Mouse (Mus musculus): ENCODE measurements at regions not wholly inside any gene's neighbourhood (a gene's known extent, or its start where the extent isn't known, plus 50 kb on each side); places are given as distances from the start of the nearest gene placed in this dataset.

DNA sequence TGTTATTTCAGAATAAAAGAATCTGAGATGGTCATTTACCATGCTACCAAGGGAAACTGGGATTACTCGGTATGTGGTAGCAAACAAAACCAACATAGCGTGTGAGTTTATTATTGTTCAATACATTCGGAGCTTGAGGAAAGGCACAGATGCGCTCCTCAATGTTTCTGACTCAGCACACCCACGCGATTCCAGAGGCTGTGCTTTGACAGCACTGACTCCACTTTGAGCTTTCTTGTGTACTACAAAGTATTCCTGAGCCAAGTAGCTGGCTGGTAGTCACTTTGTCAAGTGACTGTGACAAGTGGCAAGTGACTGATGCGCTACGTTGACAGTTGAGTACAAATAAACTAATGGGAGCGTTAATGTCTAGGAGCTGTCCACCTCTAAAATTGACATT is 235.8 kb downstream of the Foxo1 start:
- Histone ChIP-seq H3K27ac (ENCODE audit: insufficient read depth, low read length) (no peak overlapping the region), H3K4me1 (ENCODE audit: control insufficient read depth, insufficient read depth, low read length) (no peaks in the 10 kb centered on the region), H3K27me3 (ENCODE audit: control insufficient read depth, insufficient read depth, low read length) (no peaks in the 10 kb centered on the region), H3K4me3 (replicated peaks; ENCODE audit: insufficient read depth, low read depth, low read length) (no peak overlapping the region)
- 85% methylated on average over 9 of the region's 9 CpGs for WGBS
- DNase-seq = no peak
- TF ChIP-seq CTCF (IDR thresholded peaks at IDR 0.05; ENCODE audit: borderline replicate concordance, insufficient read depth, low read depth, low read length) (no peak), POLR2A (IDR thresholded peaks at IDR 0.05; ENCODE audit: borderline replicate concordance, insufficient read depth, low read length) (no peak)

GRCm38 (mm10) chr3:52502223-52502622 is 234.1 kb downstream of the Foxo1 start:
- no peak for DNase-seq
- TF ChIP-seq POLR2A (IDR thresholded peaks at IDR 0.05; ENCODE audit: borderline replicate concordance, insufficient read depth, low read length) (no peak), CTCF (IDR thresholded peaks at IDR 0.05; ENCODE audit: borderline replicate concordance, insufficient read depth, low read depth, low read length) (no peak)
- Histone ChIP-seq H3K27me3 (ENCODE audit: control insufficient read depth, insufficient read depth, low read length) (no peaks in the 10 kb centered on the region), H3K4me3 (replicated peaks; ENCODE audit: insufficient read depth, low read depth, low read length) (no peak overlapping the region), H3K4me1 (ENCODE audit: control insufficient read depth, insufficient read depth, low read length) (no peaks in the 10 kb centered on the region), H3K27ac (ENCODE audit: insufficient read depth, low read length) (no peak overlapping the region)
- WGBS = 74% methylated on average over 7 of the region's 7 CpGs

DNA sequence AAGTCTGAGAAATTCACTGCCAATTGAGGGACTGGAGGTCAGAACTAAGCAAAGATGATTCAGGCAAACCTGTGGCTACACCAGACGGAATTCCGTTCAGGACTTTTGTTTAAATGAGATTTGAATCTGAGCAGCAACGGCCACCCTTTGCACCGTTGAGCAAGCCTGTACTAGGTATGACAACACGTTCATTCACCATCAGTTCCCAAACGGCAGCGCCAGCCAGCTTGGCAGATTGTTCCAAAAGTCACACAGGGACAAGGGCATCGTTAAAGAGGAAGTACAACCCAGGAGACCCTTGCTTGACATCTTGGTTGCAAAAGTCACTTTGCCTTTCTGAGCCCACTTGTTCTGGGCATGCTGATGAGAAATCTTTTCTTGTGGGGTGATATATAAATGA is 233.5 kb downstream of the Foxo1 start:
- TF ChIP-seq CTCF (IDR thresholded peaks at IDR 0.05; ENCODE audit: borderline replicate concordance, insufficient read depth, low read depth, low read length) (no peak), POLR2A (IDR thresholded peaks at IDR 0.05; ENCODE audit: borderline replicate concordance, insufficient read depth, low read length) (no peak)
- Histone ChIP-seq H3K4me3 (replicated peaks; ENCODE audit: insufficient read depth, low read depth, low read length) (no peak overlapping the region), H3K27me3 (ENCODE audit: control insufficient read depth, insufficient read depth, low read length) (no peaks in the 10 kb centered on the region), H3K27ac (ENCODE audit: insufficient read depth, low read length) (no peak overlapping the region), H3K4me1 (ENCODE audit: control insufficient read depth, insufficient read depth, low read length) (no peaks in the 10 kb centered on the region)
- no peak for DNase-seq
- 53% methylated on average over 8 of the region's 8 CpGs for WGBS

DNA sequence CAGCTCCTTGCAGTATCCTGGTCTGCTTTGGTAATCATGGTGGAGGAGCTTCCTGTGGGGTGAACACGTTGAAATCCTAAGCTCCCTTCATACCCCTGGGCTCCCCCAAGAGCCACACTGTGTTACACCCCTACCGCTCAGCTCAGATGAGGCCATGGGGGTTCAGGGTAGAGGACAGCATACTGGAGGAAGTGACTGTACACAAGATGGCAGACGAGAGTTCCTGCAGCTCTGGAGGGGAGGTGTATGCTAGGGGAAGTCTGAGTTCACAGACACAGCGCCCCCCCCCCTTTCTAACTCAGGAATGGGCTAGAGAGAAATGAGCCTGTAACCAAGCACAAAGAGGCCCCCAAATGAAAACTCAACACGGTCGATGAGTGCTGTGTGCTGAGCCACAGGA is 231.9 kb downstream of the Foxo1 start:
- TF ChIP-seq CTCF (IDR thresholded peaks at IDR 0.05; ENCODE audit: borderline replicate concordance, insufficient read depth, low read depth, low read length) = no peak
- no peak for TF ChIP-seq POLR2A (IDR thresholded peaks at IDR 0.05; ENCODE audit: borderline replicate concordance, insufficient read depth, low read length)
- no peaks in the 10 kb centered on the region for H3K27me3 ChIP-seq (ENCODE audit: control insufficient read depth, insufficient read depth, low read length)
- WGBS = 82% methylated on average over 6 of the region's 6 CpGs
- no peak overlapping the region for H3K27ac ChIP-seq (ENCODE audit: insufficient read depth, low read length)
- DNase-seq = no peak
- no peak overlapping the region for H3K4me3 ChIP-seq (replicated peaks; ENCODE audit: insufficient read depth, low read depth, low read length)
- H3K4me1 ChIP-seq (ENCODE audit: control insufficient read depth, insufficient read depth, low read length) = no peaks in the 10 kb centered on the region

DNA sequence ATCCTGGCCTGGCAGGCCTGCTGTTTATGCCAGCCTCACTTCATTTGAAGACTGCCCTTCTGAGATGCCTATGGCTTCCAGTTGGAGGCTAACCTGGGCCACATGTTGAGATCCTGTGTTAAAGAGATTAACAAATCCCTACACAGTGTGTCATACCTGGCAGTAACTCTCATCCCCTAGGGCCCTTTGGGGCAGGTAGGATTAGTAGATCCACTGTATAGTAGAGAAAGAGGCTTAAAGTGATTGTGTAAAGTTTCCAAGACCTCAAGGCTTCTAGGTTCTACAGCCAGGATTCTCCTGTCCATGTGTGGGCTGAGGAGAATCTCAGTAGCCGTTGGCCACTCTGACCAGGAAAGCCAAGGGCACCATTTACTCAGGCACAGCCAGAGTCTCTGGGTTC is 231.4 kb downstream of the Foxo1 start:
- Histone ChIP-seq H3K27ac (ENCODE audit: insufficient read depth, low read length) (no peak overlapping the region), H3K4me1 (ENCODE audit: control insufficient read depth, insufficient read depth, low read length) (no peaks in the 10 kb centered on the region), H3K27me3 (ENCODE audit: control insufficient read depth, insufficient read depth, low read length) (no peaks in the 10 kb centered on the region), H3K4me3 (replicated peaks; ENCODE audit: insufficient read depth, low read depth, low read length) (no peak overlapping the region)
- no peak for DNase-seq
- TF ChIP-seq CTCF (IDR thresholded peaks at IDR 0.05; ENCODE audit: borderline replicate concordance, insufficient read depth, low read depth, low read length) (no peak), POLR2A (IDR thresholded peaks at IDR 0.05; ENCODE audit: borderline replicate concordance, insufficient read depth, low read length) (no peak)
- 96% methylated on average over 1 of the region's 1 CpGs for WGBS

DNA sequence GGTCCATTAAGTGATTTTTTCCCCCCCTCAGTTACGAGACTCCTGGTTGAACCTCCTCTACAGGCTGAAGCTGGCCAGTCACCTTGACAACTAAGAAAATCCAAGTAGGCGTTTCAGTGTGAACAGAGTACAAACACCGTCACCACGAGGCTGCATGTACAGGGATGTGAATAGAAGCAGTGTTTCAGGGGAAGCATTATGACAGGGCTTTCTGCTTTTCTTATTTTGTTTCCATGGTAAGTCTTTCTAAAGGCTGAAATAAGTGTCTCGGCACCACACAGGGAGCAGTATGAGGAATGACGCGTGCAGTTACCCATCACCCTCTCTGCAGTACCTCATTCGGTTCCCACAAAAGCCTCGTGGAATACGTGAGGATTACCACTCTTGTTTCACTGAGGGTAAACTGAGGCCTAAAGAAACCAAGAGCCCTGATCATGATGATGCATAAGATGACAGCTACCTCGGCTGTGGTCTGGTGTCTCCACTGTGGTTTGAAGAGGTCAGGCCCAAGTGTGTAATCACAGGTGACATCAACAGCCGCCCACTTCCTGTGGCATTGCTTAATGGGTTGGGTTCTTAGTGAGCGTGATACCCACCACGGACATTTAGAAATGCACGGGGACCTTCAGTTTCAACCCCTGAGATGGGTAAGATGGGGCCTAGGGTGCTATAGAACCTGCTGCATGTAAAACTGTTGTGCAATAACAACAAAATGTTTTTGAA is 230.5 kb downstream of the Foxo1 start:
- DNase-seq = no peak
- WGBS = 84% methylated on average over 15 of the region's 15 CpGs
- no peaks in the 10 kb centered on the region for H3K27me3 ChIP-seq (ENCODE audit: control insufficient read depth, insufficient read depth, low read length)

DNA sequence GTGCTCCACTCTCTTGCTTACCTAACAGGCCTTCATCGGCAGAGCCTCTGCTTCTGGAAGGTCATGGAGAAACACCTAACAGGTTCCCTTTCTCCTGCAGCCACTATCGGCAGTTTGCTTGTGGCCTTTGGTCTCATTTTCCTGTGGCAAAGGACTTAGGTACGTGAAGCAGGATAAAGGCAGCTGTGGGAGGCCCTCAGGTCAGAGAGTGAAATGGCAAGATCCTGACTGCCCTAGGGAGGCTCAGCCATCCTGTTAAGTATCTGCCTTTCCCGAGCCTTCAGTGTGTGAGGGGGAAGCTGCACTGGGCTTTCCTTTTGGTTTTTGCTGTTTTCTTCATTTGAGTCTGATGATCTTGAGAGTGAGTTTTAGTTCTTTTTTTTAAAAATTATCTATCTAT is 228.8 kb downstream of the Foxo1 start:
- Histone ChIP-seq H3K4me1 (ENCODE audit: control insufficient read depth, insufficient read depth, low read length) (no peaks in the 10 kb centered on the region), H3K27ac (ENCODE audit: insufficient read depth, low read length) (no peak overlapping the region), H3K27me3 (ENCODE audit: control insufficient read depth, insufficient read depth, low read length) (no peaks in the 10 kb centered on the region), H3K4me3 (replicated peaks; ENCODE audit: insufficient read depth, low read depth, low read length) (no peak overlapping the region)
- no peak for DNase-seq
- WGBS = 92% methylated on average over 4 of the region's 4 CpGs
- TF ChIP-seq POLR2A (IDR thresholded peaks at IDR 0.05; ENCODE audit: borderline replicate concordance, insufficient read depth, low read length) (no peak), CTCF (IDR thresholded peaks at IDR 0.05; ENCODE audit: borderline replicate concordance, insufficient read depth, low read depth, low read length) (no peak)

More for the DNA sequence above, 230.5 kb downstream of the Foxo1 start:
- H3K4me3 ChIP-seq (replicated peaks; ENCODE audit: insufficient read depth, low read depth, low read length) = no peak overlapping the region
- no peak overlapping the region for H3K27ac ChIP-seq (ENCODE audit: insufficient read depth, low read length)
- no peaks in the 10 kb centered on the region for H3K4me1 ChIP-seq (ENCODE audit: control insufficient read depth, insufficient read depth, low read length)
- TF ChIP-seq POLR2A (IDR thresholded peaks at IDR 0.05; ENCODE audit: borderline replicate concordance, insufficient read depth, low read length) (no peak), CTCF (IDR thresholded peaks at IDR 0.05; ENCODE audit: borderline replicate concordance, insufficient read depth, low read depth, low read length) (no peak)

DNA sequence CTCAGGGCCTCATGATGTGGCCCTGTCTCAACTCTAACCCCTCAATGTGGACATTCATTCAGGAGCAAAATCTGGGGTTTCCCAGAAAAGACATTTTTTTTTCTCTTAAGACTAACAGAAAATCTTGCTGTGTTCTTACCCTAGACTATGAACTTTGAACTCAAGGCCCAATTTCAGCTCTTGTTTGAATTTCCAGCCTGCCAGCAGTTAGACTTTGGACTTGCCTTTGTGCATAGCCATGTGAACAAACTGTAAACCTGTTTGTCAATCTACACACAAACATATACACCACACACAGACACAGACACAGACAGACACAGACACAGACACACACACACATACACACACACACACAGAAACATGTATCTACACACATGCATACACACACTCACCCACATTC is 227.3 kb downstream of the Foxo1 start:
- no peak for DNase-seq
- no peak overlapping the region for H3K27ac ChIP-seq (ENCODE audit: insufficient read depth, low read length)
- no peaks in the 10 kb centered on the region for H3K27me3 ChIP-seq (ENCODE audit: control insufficient read depth, insufficient read depth, low read length)
- H3K4me1 ChIP-seq (ENCODE audit: control insufficient read depth, insufficient read depth, low read length) = no peaks in the 10 kb centered on the region
- H3K4me3 ChIP-seq (replicated peaks; ENCODE audit: insufficient read depth, low read depth, low read length) = no peak overlapping the region
- TF ChIP-seq CTCF (IDR thresholded peaks at IDR 0.05; ENCODE audit: borderline replicate concordance, insufficient read depth, low read depth, low read length) (no peak), POLR2A (IDR thresholded peaks at IDR 0.05; ENCODE audit: borderline replicate concordance, insufficient read depth, low read length) (no peak)

Data from cerebellum, adult 2 months (tissue).